Mouse (Mus musculus) embryonic facial prominence, embryonic 11.5 days (tissue): ENCODE results near the gene Pqlc2. TPM values are rescaled to one million over a fixed set of nuclear protein-coding genes. Genes with fewer than 3 reads are reported as not detected.

ENCODE experiments used
- ATAC-seq: fragments of 200-750 bp; cut with Nextera tagmentation; replicated peaks from 2 replicates; pipeline ENCODE4 v1.8.0; 2017; ENCODE audit warnings: low read depth; ENCODE audit not compliant: insufficient number of reproducible peaks, low FRiP score, low TSS enrichment
- DNase-seq: peaks from one replicate; pipeline ENCODE4 v3.0.0-alpha.2; 2015; ENCODE audit warnings: low spot score
- H3K27ac ChIP-seq: fragments of 300-500 bp; sonication (generic); replicated peaks from 2 replicates; pipeline ENCODE4 v1.5.1; 2014; ENCODE audit warnings: mild to moderate bottlenecking, low read depth, low read length, control low read depth
- H3K27me3 ChIP-seq: fragments of 300-500 bp; sonication (generic); 2 replicates; pipeline ENCODE4 v1.6.1; 2014; ENCODE audit warnings: mild to moderate bottlenecking, low read length, moderate library complexity, mixed read lengths; ENCODE audit not compliant: control insufficient read depth, insufficient read depth
- H3K36me3 ChIP-seq: fragments of 300-500 bp; sonication (generic); replicated peaks from 2 replicates; pipeline ENCODE4 v1.6.1; 2014; ENCODE audit warnings: low read depth, mild to moderate bottlenecking, low read length, moderate library complexity, mixed read lengths; ENCODE audit not compliant: control insufficient read depth, insufficient read depth
- H3K4me1 ChIP-seq: fragments of 300-500 bp; sonication (generic); 2 replicates; pipeline ENCODE4 v1.6.1; 2014; ENCODE audit warnings: low read length, mixed read lengths; ENCODE audit not compliant: control insufficient read depth, insufficient read depth
- H3K4me2 ChIP-seq: fragments of 300-500 bp; sonication (generic); 2 replicates; pipeline ENCODE4 v1.6.1; 2014; ENCODE audit warnings: low read depth, mild to moderate bottlenecking, control low read depth, low read length, moderate library complexity
- H3K4me3 ChIP-seq: fragments of 300-500 bp; sonication (generic); 2 replicates; pipeline ENCODE4 v1.5.1; 2014; ENCODE audit warnings: low read depth, low read length, control low read depth
- H3K9ac ChIP-seq: fragments of 300-500 bp; sonication (generic); replicated peaks from 2 replicates; pipeline ENCODE4 v1.6.1; 2014; ENCODE audit warnings: mild to moderate bottlenecking, control low read depth, low read length
- H3K9me3 ChIP-seq: fragments of 300-500 bp; sonication (generic); replicated peaks from 2 replicates; pipeline ENCODE4 v1.6.1; 2016; ENCODE audit warnings: mild to moderate bottlenecking, low read length, inconsistent platforms, mixed read lengths; ENCODE audit not compliant: control insufficient read depth
- WGBS: fragments of 180-500 bp; shearing (Covaris S2); extraction: QIAGEN DNeasy Blood & Tissue Kit; methylation state at CpG from one replicate; pipeline ENCODE4 v1.1.7; 2014; 5-methylcytosine and 5-hydroxymethylcytosine counted together
- polyA plus RNA-seq: library from polyadenylated mRNA; unstranded; fragments of >200 nt; fragmentation: Nextera tagmentation; extraction: Ambion mirVana; gene quantifications from 2 replicates; pipeline ENCODE4 v1.2.1, GENCODE M21; 2014

Pqlc2 gene
- polyA plus RNA-seq, 1 experiment from 2014 or later, result 13.5 TPM

DNA sequence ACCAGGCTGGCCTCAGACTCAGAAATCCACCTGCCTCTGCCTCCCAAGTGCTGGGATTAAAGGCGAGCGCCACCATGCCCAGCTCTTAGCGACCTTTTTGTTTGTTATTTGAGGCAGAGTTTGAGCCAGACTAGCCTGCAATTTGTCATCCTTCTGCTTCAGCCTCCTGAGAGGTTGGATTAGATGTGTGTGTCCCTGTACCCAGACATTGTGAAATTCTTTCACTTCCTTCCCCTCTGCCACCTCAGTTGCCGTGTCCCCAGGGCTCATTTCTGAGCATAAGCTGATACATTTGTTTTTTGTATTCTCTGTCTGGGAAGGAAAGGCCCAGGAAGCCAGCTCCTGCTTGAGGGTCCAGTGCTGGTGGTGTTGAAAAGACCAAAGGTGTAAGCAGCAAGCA, 30.3 kb upstream of the Pqlc2 start:
- H3K9ac ChIP-seq, result no peak overlapping the region
- no peaks in the 10 kb centered on the region for H3K4me1 ChIP-seq
- H3K4me3 ChIP-seq, result no peak overlapping the region
- H3K36me3 ChIP-seq, result no peaks in the 10 kb centered on the region
- H3K27me3 ChIP-seq, result no peaks in the 10 kb centered on the region; the same call in 1 of the 2 replicates
- H3K27ac ChIP-seq, result no peak overlapping the region
- H3K4me2 ChIP-seq, result no peak overlapping the region
- H3K9me3 ChIP-seq, result no peaks in the 10 kb centered on the region
- ATAC-seq, result no peak
- DNase-seq, result no peak
- WGBS, result 83% methylated on average over 4 of the region's 4 CpGs

DNA sequence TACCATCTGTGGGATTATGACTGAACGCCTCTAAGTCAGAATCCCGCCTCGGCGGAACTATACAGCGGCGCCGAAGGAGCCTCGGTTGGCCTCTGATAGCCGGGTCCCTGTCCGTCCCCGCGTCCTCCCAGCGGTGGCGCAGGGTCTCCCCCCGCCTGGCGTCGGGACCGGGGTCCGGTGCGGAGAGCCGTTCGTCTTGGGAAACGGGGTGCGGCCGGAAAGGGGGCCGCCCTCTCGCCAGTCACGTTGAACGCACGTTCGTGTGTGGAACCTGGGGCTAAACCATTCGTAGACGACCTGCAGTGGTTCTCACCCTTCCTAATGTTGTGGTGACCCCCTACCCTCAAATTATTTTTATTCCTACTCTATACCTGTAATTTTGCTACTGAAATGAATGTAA, 27.6 kb upstream of the Pqlc2 start:
- Histone ChIP-seq H3K36me3 (no peaks in the 10 kb centered on the region), H3K9me3 (no peaks in the 10 kb centered on the region), H3K4me3 (no peak overlapping the region), H3K27me3 (no peaks in the 10 kb centered on the region; the same call in 1 of the 2 replicates), H3K9ac (no peak overlapping the region), H3K27ac (no peak overlapping the region), H3K4me2 (no peak overlapping the region), H3K4me1 (no peaks in the 10 kb centered on the region)
- ATAC-seq, result no peak
- WGBS, result 55% methylated on average over 33 of the region's 33 CpGs
- DNase-seq, result no peak

DNA sequence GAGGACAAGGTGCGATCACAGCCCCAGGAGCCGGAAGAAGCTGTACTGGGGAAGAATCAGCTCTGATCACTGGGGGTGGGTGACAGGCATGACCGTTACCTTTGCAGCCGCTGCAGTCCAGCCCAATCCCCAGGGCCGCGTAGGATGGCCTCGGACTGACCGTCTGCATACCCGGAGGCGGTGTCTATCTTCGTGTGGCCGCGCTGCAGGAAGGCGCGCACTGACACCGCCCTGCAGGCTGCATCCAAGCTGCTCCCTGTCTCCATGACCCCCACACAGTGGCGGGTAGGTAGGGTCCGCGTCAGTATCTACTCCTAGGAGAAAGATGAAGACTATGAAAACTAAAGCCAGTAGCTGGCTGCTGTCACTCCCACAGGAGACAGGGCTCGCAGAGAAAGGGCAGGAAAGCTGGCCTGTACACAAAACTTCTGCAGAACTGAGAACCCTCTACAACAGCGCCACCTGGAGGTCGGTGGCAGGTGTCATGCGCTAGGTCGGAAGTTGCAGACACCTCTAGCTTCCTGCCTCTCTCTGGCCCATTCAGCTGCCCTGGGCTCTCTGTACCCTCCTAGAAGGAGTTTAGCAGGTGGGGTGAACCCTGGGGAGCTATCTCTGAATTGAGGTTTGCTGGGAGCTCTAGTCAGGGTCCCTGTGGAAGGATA, 26.4 kb upstream of the Pqlc2 start:
- Histone ChIP-seq H3K36me3 (no peaks in the 10 kb centered on the region), H3K4me1 (no peaks in the 10 kb centered on the region), H3K4me2 (peak overlapping the region; percentile 25), H3K9ac (peak overlapping the region; percentile 22; the same call in 1 of the 2 replicates), H3K27me3 (no peaks in the 10 kb centered on the region; the same call in 1 of the 2 replicates), H3K9me3 (no peaks in the 10 kb centered on the region), H3K4me3 (no peak overlapping the region), H3K27ac (no peak overlapping the region)
- ATAC-seq (peak; percentile 70; the same call in 1 of the 2 replicates), DNase-seq (peak; percentile 86)
- 23% methylated on average over 24 of the region's 24 CpGs for WGBS

DNA sequence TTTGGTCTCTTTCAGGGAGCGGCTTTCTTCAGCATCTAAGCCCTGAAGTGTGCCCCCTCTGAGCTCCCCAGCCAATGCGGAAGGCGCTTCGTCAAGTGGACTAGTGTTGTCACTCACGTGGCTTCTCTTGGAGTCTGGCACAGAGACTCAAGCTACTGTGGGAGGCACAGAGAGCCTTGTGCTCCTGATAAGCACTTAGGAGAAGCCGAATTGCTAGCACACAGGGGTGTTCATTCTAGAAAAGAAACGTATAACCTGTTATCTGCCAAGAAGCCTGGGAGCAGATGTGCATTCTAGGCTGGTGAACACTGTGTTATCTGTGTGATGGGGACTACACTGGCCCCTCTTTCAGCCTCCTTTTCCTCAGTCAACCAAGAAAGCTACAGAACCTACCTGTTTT, 25.0 kb upstream of the Pqlc2 start:
- Histone ChIP-seq H3K27me3 (no peaks in the 10 kb centered on the region; the same call in 1 of the 2 replicates), H3K4me1 (no peaks in the 10 kb centered on the region), H3K9me3 (no peaks in the 10 kb centered on the region), H3K36me3 (no peaks in the 10 kb centered on the region), H3K9ac (no peak overlapping the region), H3K4me2 (no peak overlapping the region), H3K4me3 (no peak overlapping the region), H3K27ac (no peak overlapping the region)
- DNase-seq (no peak), ATAC-seq (no peak)
- 65% methylated on average over 7 of the region's 7 CpGs for WGBS

DNA sequence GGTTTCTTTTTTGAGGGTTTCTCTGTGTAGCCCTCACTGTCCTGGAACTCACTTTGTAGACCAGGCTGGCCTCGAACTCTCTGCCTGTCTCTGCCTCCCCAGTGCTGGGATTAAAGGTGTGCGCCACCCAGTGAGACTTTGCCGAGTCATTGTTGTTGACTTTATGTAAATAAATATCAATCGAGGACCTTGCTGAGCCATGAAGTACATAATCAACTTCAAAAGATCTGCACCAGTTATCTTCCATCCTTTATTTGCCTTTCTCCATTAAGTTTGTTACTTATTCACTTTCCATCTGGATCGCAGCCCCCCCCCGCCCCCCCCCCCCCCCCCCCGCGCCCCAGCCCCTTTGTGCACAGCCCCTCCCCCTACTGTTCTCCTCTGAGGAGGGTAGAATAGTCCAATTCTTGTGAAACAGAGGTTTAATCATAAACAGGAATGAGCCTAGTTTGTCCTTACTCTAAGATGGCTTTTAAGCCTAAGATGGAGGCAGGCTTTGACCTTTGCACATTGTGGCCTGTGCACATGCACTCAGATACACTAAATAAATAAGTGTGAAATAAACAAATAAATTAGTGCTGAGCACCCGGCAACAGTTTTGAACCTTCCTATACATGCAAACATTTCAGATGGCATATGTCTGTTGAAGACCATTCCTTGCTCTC, 24.3 kb upstream of the Pqlc2 start:
- 79% methylated on average over 5 of the region's 9 CpGs for WGBS
- DNase-seq (no peak), ATAC-seq (no peak)
- Histone ChIP-seq H3K4me3 (no peak overlapping the region), H3K4me2 (no peak overlapping the region), H3K36me3 (no peaks in the 10 kb centered on the region), H3K9ac (no peak overlapping the region), H3K27ac (no peak overlapping the region), H3K9me3 (no peaks in the 10 kb centered on the region), H3K27me3 (no peaks in the 10 kb centered on the region; the same call in 1 of the 2 replicates), H3K4me1 (no peaks in the 10 kb centered on the region)

DNA sequence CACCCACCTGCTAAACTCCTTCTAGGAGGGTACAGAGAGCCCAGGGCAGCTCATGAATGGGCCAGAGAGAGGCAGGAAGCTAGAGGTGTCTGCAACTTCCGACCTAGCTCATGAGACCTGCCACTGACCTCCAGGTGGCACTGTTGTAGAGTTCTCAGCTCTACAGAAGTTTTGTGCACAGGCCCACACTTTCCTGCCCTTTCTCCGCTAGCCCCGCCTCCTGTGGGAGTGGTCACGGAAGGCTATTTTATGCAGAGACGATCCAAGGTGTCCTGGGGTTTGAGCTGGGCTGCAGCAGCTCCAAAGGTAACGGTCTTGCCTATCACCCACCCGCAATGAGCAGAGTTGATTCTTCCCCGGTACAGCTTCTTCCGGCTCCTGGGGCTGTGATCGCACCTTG, 20.1 kb upstream of the Pqlc2 start:
- Histone ChIP-seq H3K27me3 (no peaks in the 10 kb centered on the region; the same call in 1 of the 2 replicates), H3K4me2 (peak overlapping the region; percentile 1; the same call in 1 of the 2 replicates), H3K36me3 (no peaks in the 10 kb centered on the region), H3K4me3 (no peak overlapping the region), H3K4me1 (no peaks in the 10 kb centered on the region), H3K9me3 (no peaks in the 10 kb centered on the region), H3K27ac (no peak overlapping the region), H3K9ac (no peak overlapping the region)
- DNase-seq (peak; percentile 85), ATAC-seq (peak; percentile 85)
- 8% methylated on average over 10 of the region's 10 CpGs for WGBS

DNA sequence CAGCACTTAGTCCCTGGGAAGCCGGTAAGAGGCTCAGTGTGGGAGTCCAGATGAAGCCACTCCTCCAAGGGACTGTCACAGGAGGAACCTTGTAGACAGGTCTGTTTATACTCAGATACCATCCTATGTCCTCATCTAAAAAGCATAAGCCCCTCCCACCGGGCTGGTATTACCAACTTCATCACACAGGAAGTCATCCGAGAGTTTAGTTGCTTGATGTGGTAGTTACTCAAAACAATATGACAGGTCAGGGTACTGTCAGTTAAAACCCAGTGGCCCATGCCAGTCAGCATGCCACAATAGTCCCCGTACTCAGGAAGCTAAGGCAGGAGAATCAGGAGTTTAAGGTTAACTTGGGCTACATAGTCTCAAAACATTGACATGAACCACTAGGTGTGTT, 9.2 kb upstream of the Pqlc2 start:
- no peak overlapping the region for H3K4me2 ChIP-seq
- no peaks in the 10 kb centered on the region for H3K27me3 ChIP-seq
- H3K27ac ChIP-seq, result no peak overlapping the region
- H3K4me1 ChIP-seq, result no peaks in the 10 kb centered on the region
- peaks cover 5% of the 10 kb centered on the region for H3K36me3 ChIP-seq
- no peak for DNase-seq
- H3K9ac ChIP-seq, result no peak overlapping the region
- H3K4me3 ChIP-seq, result no peak overlapping the region
- WGBS, result 92% methylated on average over 4 of the region's 4 CpGs
- no peaks in the 10 kb centered on the region for H3K9me3 ChIP-seq
- ATAC-seq, result 0 out of 2 replicates have a peak, but pooled peaks have one; percentile 44

DNA sequence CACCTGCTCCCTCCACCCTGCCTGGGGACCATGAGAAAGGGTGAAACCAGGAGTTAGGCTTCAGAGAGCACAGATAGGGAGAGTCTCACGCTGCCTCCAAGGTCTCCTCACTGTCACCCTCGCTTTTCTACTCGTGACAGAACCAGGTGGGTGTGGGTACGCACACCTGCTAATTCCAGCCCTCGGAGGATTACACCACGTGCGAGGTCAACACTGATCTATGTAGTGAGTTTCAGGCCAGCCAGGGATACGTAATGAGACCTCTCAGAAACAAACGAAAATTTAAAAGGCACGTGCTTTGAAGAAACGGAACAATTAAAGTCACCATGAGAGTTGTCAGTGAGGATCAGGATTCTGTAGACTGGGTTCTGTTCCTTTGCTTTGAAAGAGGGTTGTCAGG, 7.9 kb upstream of the Pqlc2 start:
- H3K27ac ChIP-seq, result no peak overlapping the region
- no peak overlapping the region for H3K9ac ChIP-seq
- no peak overlapping the region for H3K4me2 ChIP-seq
- no peak overlapping the region for H3K4me3 ChIP-seq
- no peak for ATAC-seq
- WGBS, result 88% methylated on average over 11 of the region's 11 CpGs
- peaks cover 5% of the 10 kb centered on the region for H3K36me3 ChIP-seq
- no peaks in the 10 kb centered on the region for H3K9me3 ChIP-seq
- no peaks in the 10 kb centered on the region for H3K4me1 ChIP-seq
- H3K27me3 ChIP-seq, result no peaks in the 10 kb centered on the region
- no peak for DNase-seq
